Mouse (Mus musculus) CH12F3 (cell line): ENCODE measurements around the gene Serf2.
"Not testable (repeated sequence)": the region's sequence is repeated elsewhere in the genome, so short reads cannot be mapped to it uniquely, and the experiment has no call there.

ENCODE experiments used
- in situ Hi-C: fragments of 300-500 bp; cut with MboI; formaldehyde crosslinking; loops from 2 replicates; pipeline ENCODE4 v1.14.3; 2020; ENCODE audit warnings: low sequenced_read_pairs

Serf2 gene

GRCm38 (mm10) chr2:121446506-121446905, 2.5 kb upstream of the Serf2 start:
- in situ Hi-C loops = no loop called here

GRCm38 (mm10) chr2:121447006-121447405, 2.0 kb upstream of the Serf2 start:
- in situ Hi-C loops = no loop called here

- in situ Hi-C loops = no loop called here
Measured at GRCm38 (mm10) chr2:121448136-121448535, 859 bp upstream of the Serf2 start.

- in situ Hi-C loops = no loop called here
Measured at GRCm38 (mm10) chr2:121449545-121450011, 583 bp downstream of the Serf2 start.

GRCm38 (mm10) chr2:121450093-121450492, 1.1 kb downstream of the Serf2 start:
- in situ Hi-C loops = no loop called here

- in situ Hi-C loops = no loop called here
Measured at GRCm38 (mm10) chr2:121452361-121452760, 3.4 kb downstream of the Serf2 start.

- in situ Hi-C loops = no loop called here
Measured at GRCm38 (mm10) chr2:121452990-121453389, 4.0 kb downstream of the Serf2 start, which contains the start of gene Hypk. Gene Hypk, plus strand, starts transcription at chr2:121453290.

- in situ Hi-C loops = no loop called here
Measured at GRCm38 (mm10) chr2:121453917-121454316, 4.9 kb downstream of the Serf2 start.

GRCm38 (mm10) chr2:121455534-121455933, 6.5 kb downstream of the Serf2 start:
- in situ Hi-C loops = no loop called here

- in situ Hi-C loops = no loop called here
Measured at GRCm38 (mm10) chr2:121456692-121457642, 8.0 kb downstream of the Serf2 start, which contains the start of gene Serinc4. Gene Serinc4, minus strand, starts transcription at chr2:121456781.

GRCm38 (mm10) chr2:121460071-121460470, 11.1 kb downstream of the Serf2 start:
- in situ Hi-C loops = no loop called here

- in situ Hi-C loops = not testable (repeated sequence)
Measured at GRCm38 (mm10) chr2:121468982-121469381, 20.0 kb downstream of the Serf2 start.

GRCm38 (mm10) chr2:121472783-121473182, 23.8 kb downstream of the Serf2 start:
- in situ Hi-C loops = not testable (repeated sequence)

- in situ Hi-C loops = not testable (repeated sequence)
Measured at GRCm38 (mm10) chr2:121473301-121474179, 24.5 kb downstream of the Serf2 start, which contains the start of gene Mfap1b. Gene Mfap1b, minus strand, starts transcription at chr2:121474067.

- in situ Hi-C loops = no loop called here
Measured at GRCm38 (mm10) chr2:121474180-121474535, 25.2 kb downstream of the Serf2 start.

- in situ Hi-C loops = not testable (repeated sequence)
Measured at GRCm38 (mm10) chr2:121475306-121475705, 26.3 kb downstream of the Serf2 start.

GRCm38 (mm10) chr2:121477491-121478266, 28.7 kb downstream of the Serf2 start:
- in situ Hi-C loops = no loop called here

GRCm38 (mm10) chr2:121480498-121480897, 31.5 kb downstream of the Serf2 start:
- in situ Hi-C loops = no loop called here

- in situ Hi-C loops = not testable (repeated sequence)
Measured at GRCm38 (mm10) chr2:121480916-121481315, 31.9 kb downstream of the Serf2 start.

- in situ Hi-C loops = no loop called here
Measured at GRCm38 (mm10) chr2:121483576-121483975, 34.6 kb downstream of the Serf2 start.
